Mouse (Mus musculus): ENCODE results near the gene Auts2.

The Auts2 gene

DNA sequence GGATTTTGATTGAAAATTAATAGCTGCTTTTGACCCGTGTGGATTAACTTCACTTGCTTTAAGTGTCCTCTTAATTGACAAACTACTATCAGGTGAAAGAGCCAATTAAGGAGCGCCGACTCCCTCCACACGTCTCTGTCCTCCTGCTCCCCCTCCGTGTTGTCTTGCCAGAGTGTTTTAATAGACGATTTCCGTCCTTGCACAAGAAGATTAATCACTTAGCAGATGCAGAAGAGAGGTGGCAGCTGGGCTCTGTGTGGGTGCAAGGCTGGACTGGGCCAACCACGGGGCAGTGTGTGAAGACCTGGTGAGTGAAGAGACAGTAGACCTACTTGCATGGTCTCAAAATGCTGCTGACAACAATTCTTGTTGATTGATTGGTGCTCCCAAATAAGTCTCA, 800.1 kb downstream of the Auts2 start:
- no peak for DNase-seq (ENCODE audit: low spot score in 2 of 2)

DNA sequence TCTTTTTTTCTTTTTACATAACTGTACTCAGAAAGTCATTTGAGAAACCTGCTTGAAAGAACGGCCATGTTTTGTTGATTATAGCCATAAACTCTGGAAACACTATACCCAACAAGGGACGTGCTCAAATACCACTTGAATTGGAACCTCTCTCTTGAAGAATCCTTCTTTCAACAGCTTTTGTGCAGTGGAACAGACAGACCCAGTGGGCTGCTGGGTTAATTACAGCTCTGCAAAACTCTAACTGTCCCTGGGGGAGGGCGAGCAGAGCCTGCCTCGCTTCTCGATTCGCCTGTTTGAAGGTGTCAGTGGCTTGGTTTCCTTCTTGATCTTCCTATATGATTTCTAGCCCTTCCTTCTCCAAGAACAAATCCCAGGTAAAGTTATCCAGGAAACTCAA, 805.7 kb downstream of the Auts2 start:
- no peak for DNase-seq (ENCODE audit: low spot score in 2 of 2)

DNA sequence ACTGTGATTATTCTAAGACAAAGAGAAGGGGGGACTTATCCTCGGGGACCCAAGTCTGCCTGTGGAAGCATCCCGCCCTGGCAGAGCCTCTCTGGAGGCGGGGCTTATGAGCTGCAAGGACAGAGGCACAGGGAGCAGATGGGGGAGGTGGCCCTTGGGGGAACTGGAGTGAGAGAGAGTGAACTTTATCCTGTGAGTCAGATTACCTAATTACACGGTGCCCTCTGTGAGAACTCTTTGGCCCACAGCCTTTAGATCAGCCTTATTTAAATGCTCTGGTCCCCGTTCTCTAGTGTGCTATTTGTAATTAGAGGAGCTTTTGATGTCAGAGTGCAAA, 809.9 kb downstream of the Auts2 start:
- no peak for DNase-seq (ENCODE audit: low spot score in 2 of 2)

DNA sequence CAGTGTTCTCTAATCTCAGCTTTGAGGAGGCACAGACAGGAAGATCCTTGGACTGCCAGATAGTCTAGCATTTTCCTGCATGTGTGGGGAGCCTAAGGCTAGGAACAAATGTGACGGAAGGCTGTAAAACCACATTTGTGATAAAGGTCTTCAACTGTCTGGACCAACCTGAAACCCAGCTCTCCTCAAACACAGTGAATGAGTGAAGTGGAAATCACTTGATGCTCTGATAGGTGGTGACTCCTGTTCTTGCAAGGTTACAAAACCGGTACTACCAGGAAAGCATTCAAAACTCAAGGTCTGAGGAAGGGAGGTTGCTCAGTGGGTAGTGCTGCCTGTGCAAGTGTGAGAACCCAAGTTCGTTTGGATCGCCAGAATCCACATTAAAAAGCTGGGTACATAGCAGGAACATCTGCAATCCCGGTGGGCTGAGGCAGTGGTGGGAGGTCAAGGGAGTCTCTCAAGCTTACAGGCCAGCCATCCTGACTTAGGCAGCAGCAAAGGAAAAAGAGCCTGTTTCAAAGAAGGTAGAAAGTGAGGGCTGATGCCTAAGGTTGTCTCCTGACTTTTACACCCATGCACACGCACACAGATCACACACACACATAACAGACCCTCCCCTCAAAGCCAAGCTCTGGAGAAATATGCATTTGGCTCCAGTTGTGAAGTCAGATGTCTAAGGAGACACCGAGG, 810.4 kb downstream of the Auts2 start:
- DNase-seq (ENCODE audit: low spot score in 2 of 2) = no peak

DNA sequence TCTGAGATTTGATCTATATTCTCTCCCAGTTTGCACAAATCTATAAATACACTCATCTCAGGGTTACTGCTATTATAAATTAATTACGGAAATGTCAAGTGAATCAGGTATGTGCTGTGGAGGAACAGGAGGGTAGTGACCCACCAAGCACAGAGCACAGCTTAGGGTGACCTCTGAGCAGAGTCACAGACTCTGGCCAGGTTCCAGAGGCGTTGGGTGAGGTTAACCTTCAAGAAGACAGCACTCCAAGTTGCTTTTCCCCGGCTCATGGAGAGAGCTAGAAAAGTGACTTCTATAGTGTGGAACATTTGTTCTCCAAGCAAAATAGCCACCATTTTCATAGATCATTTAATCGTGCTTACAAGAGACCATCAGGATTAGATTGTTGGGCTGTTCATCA, 813.7 kb downstream of the Auts2 start:
- DNase-seq (ENCODE audit: low spot score in 2 of 2) = no peak

DNA sequence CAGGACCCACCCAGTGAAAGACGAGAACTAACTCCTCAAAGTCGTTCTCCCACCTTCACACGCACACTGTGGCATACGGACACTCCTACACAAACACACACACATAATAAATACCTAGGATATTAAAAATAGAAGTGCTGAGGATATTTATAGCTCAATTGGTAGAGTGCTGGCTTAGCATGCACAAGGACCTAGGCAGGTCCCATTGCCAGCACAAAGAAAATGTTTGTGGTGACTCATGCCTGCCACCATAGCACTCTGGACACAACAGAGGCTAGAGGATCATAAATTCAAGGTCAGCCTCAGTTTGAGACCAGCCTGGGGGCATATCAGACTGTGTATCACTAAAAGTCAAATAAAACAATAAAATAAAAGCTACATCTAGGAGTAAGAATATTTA, 815.2 kb downstream of the Auts2 start:
- DNase-seq (ENCODE audit: low spot score in 2 of 2) = no peak

DNA sequence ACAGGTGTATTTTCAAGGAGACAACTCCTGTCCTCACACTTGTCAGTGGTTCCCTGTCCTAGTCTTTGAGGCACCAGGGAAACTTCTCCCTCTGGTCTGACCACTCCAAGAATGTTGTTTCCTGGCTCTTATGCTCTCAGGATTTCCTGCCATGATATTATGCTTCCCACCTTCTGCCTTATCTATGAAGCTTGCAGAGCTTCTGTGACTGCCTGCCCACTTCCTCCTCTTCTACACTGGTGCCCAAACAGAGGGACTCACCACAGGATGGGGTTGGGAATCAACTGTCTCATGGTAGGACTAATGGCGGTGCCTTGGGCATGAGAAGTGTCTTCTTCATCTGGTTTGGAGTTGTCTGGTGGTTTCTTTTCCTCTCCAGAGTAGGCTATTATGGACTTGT, 818.6 kb downstream of the Auts2 start:
- DNase-seq (ENCODE audit: low spot score in 2 of 2) = no peak

DNA sequence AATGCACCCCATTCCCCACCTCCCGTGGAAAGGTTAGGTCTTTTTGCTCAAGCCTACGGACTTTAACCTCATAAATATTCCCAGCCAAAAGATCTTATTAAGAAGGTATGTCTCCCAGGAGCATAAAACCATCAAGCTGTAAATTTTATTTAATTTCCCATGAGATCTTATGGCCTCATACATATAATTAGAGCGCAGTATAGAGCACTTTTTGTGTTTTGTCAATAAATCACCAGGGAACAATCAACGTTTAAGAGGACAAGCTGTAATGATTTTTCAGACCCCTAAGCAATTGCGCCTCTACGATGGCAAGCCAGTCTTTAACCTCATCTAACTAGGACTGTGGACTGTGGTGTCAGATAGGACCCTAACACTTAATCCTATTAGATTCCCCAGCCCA, 820.4 kb downstream of the Auts2 start:
- no peak for DNase-seq (ENCODE audit: low spot score in 2 of 2)

DNA sequence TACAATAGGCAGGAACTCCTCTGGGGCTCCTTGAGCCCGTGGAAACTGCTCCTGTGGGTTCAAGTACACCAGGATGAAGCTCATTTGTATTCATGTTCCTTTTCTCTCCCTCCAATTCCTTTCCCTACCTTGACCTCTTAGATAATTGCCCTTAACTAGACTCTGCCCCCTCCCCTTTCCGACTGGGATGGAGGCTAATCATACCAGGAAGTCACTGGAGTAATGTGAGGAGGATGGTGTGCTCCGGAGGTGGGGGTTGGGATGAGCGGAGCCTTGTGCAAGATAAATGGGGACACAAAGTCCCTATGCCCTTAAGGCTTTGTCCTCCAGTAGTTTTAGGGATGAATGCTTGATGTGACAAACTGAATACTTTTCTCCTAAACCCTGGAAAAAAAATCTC, 820.8 kb downstream of the Auts2 start:
- DNase-seq (ENCODE audit: low spot score in 2 of 2) = no peak

DNA sequence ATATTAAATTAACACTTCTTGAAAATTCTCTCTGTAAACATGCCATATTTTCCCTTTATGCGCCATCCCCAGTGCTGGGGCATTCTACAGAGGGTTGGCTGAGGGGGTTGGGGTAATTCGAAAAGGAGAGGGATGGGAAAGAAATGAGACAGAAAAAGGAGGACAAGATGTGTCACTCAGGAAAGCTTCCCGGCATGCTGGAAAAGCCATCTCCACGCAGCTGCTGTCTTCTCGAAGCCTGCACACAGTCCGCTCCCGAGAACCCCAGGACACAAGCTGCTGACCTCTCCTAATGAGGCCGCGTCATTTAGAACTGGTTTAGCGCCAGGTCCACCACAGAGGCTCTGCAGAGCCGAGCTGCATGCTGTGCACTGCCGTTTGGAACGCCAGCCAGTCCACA, 825.1 kb downstream of the Auts2 start:
- no peak for DNase-seq (ENCODE audit: low spot score in 2 of 2)

DNA sequence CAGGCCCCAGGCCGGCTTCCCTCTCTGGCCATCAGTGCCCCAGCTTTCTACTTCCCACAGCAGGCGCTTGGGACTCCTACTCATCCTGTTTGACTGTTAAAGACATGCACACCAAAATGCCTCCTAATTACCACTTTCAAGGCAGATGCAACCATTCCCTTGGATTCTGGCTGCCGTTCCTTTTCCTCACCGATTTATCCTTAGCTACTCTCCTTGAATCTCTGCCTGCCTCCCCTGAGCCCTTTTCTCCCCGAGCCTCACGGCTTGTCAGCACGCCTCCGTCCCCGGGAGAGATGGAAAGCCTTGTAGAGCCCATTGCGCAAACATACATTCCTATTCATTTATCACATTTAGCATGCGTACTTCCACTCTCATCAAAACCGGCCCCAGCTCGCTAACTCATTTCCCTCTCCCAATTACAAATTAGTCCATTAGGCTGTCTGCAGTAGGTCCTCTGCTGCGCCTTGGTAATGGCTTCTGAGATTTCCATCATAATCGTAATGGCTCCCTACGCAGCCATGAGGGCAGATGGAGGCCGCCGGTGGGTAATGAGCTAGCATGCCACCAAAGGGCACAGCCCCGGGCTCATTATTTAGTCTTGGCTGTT, 825.7 kb downstream of the Auts2 start:
- DNase-seq (ENCODE audit: low spot score in 2 of 2) = no peak

DNA sequence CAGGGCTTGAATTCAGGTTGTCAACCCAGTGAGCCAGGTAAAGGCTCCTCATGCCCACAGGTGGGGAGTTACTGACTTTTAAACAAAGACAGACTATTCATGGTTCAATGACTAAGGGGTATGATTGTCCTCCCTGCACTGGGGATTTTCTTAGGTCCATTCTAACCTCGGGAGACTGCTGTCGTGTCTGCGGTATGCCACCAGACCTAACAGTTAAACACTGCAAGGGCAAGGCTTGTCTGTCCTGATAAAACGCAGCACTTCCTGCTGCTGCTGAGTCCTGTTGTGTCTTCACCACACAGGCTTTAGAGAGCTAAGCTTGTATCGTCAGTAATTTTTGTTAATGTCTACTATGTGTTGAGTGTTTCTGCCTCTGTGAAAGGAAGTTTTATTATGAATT, 828.2 kb downstream of the Auts2 start:
- DNase-seq (ENCODE audit: low spot score in 2 of 2) = no peak

DNA sequence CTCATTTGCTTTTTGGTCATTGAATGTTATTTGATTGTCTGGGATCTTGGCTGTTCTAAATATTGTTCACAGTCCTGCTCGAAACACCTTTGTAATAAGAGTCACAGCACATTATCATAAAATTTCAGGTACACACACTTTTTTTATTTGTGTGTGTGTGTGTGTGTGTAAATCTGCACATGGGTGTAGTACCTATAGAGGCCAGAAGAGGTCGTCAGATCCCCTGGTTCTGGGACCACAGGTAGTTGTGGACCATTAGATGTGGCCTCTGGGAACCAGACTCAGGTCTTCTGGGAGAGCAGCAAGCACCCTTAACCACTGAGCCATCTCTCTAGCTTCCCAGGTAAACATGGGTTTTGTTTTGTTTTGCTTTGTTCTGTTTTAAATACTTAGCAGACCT, 830.7 kb downstream of the Auts2 start:
- DNase-seq (ENCODE audit: low spot score in 2 of 2) = no peak

DNA sequence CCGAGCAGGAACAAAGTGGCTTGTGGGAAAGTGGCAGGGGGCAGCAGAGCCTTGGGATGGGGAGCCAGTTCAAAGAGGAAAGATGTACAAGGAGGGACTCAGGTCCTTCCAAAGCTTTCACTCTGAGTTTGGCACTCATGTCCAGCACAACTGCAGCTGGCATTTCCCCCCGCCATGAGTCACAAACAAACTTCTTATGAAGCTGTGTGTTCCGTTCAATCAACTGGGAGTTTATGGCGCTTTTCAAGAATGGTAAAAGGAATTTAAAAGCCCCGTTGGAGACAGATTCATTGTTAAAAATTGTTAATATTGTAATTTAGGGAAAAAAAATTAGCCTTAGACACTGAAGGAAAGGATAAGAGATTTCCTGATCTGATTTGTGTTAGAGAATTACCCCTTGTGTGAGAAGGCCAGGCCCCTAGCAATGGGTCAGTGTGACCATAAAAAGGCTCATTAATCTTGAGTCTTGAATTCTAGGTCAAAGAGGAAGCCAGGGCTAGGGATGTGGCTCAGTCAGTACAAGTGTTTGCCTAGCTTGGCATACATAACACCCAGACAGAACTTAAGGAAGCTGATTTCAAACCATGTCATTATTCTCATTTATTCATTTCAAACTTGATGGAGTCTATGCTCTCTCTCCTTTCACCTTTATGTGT, 831.5 kb downstream of the Auts2 start:
- DNase-seq (ENCODE audit: low spot score in 2 of 2) = no peak

DNA sequence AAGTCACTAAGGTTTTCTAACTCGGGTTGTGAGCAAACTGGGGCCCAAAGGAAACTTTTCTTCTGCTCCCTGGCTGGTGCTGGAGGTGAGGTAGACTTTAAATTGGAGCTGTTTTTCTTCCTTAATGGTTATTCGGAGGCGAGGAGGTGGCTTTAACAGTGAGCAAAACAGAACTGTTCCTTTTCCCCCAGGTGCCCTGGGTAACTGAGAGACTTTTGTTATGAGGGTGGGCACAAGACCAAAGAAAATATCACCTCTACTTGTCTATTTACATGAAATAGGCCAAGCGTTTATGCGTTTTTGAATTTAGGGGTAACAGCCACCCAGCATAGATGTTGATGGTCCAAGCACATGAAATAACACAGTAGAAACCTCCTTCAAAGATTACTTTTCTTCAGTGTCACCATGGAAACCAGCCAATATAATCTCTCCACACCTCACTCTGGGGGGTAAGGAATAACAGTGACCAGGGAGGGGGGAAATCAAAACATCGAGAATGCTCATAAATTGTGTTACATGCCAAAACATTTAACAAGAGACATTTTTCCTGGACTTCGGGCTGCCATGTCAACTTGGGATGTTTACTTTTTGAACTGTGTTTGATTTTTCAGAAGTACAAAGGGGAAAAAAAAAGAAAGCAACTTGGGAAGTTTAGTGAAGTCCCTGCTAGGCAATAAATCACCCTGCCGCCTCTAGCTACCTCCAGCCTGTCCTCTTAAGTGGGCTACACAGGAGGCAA, 832.2 kb downstream of the Auts2 start:
- no peak for DNase-seq (ENCODE audit: low spot score in 2 of 2)

DNA sequence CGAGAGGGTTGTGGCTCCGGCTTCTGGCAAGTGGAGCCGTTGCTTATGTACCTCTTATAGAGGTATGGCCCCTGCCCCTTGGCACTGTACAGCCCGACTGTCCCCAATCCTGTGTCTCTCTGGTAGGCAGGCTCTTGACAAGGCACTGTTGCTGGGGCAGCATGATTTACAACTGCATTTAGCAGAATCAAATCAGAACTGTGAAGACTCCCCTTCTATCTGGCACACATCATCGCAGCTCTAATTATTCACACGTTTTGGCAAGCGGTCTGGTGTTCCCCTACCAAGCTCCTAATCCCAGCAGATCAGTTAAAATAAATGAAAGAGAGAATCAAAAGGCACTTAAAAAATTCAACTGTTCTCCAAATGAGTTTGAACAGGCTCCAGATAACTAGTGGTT, 835.7 kb downstream of the Auts2 start:
- DNase-seq (ENCODE audit: low spot score in 2 of 2) = no peak

DNA sequence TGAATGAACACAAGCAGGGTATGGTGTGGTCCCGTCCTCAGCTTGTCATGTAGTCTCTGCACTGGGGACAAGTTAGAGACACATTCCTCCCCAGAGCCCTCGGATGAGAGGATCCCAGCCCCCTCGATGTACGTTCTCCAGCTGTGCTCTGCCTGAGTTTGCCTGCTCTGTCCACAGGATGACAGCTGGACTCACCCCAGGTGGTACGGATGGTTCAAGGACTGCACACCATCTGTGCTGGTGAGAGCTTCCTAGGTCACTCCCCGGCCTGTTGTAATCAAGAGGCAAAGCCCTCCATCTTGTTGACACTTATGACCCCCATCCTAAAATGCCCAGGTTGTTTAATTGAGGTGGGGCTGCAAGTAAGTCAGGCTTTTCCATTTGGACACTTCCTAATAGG, 839.4 kb downstream of the Auts2 start:
- no peak for DNase-seq (ENCODE audit: low spot score in 2 of 2)

DNA sequence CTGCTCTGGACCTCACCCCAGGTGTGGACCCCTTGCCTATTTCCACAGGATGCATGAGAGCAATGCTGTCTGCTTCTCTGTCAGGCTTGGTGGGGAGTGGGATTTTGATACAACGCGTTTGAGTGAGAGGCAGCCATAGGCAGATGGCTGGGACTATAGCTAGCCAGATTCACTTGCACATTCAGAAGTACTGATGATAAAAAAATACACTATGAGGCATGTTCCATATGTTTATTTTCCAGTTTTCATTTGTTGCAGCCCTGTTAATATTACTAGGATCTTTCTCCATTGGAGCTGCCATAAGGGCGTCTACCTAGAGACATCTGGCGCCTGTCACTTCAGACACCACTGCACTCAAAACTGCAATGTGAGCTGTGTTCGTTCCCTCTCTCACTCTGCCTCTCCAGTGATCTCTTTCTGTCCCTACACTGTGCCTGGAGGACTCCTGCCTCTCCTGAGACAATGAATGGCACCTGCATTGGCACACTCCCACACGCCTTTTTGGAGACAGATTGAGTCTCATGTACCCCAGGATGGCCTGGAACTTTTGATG, 840.2 kb downstream of the Auts2 start:
- DNase-seq (ENCODE audit: low spot score in 2 of 2) = no peak

DNA sequence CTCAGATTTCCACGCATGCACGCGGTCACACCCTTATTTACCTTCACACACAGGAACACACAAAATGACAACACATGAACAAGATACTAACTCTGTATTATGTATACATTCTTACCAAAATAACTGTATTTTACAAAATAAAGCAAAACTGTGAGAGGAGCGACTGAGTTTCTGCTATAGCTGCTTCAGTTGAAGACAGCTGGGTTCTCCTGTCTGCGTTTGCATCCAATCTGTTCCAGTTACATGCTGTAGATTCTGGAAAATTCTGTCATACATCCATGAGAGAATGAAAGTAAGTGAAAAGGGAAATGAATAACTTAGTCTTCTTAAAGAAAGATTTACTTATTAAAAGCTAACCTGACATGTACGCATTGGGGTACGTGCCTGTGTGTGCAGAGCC, 844.2 kb downstream of the Auts2 start:
- DNase-seq (ENCODE audit: low spot score in 2 of 2) = no peak

DNA sequence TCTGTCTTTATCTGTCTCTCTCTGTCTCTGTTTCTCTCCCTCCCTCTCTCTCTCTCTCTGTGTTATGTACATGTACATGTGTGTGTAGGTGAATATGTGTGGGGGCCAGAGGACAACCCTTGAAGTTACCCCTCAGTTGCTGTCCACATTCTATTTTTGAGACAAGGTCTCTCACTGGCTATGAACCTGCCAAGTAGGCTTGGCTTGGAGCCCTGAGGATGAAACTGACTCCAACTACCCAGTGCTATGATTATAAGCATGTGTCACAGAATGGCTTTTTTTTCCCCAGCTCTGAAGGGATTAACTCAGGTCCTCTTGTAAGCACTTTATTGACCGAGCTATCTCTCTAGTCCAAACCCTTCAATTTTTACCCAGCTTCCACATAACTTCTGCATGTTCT, 852.4 kb downstream of the Auts2 start:
- DNase-seq (ENCODE audit: low spot score in 2 of 2) = no peak

DNA sequence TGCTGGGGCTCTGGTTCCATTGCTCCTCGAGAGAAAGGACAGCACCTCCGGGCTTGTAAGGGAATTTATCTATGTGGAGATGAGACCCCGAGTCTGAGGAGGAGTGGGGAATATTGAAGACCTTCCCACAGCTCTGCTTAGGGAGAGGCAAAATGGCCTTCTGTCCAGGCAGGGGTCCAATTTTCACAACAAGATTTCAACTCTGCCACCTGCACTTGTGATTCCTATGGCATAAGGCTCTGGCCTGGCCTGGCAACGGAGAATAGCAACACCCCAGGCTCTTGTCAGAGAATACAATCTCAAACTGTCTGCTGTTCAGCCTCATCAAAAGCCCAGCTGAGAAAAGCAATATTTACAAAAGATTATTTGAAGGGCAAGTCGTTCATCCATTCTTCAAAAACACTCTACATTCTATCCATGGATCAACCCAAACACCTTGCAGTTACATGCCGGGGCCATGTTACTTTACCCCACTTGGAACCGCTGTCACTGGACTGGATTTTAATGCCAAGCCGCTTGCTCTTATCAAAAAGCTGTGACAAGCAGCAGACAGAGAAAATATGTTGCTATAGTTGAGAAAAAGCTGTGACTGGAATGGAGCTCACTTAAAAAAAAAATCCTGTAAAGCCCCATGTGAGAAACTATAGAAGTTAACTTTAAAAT, 856.1 kb downstream of the Auts2 start:
- no peak for DNase-seq (ENCODE audit: low spot score in 2 of 2)

All from frontal cortex, postnatal 10 days (tissue).